Mouse (Mus musculus) lung, postnatal 0 days (tissue): ENCODE results near the gene Gm42715. TPM values are rescaled to one million over a fixed set of nuclear protein-coding genes. Genes with fewer than 3 reads are reported as not detected.

Experiments
- ATAC-seq: fragments of 200-750 bp; cut with Nextera tagmentation; 2 replicates; pipeline ENCODE4 v1.8.0; 2017; ENCODE audit warnings: moderate library complexity
- DNase-seq: peaks from one replicate; pipeline ENCODE4 v3.0.0-alpha.2; 2016; ENCODE audit warnings: low spot score
- H3K27ac ChIP-seq: fragments of 300-500 bp; sonication (generic); 2 replicates; pipeline ENCODE4 v1.5.1; 2014; ENCODE audit warnings: antibody characterized with exemption, mild to moderate bottlenecking, low read length, mixed read lengths
- H3K27me3 ChIP-seq: fragments of 300-500 bp; sonication (generic); replicated peaks from 2 replicates; pipeline ENCODE4 v1.6.1; 2014; ENCODE audit warnings: low read length, mixed read lengths; ENCODE audit not compliant: insufficient read depth
- H3K36me3 ChIP-seq: fragments of 300-500 bp; sonication (generic); 2 replicates; pipeline ENCODE4 v1.6.1; 2014; ENCODE audit warnings: low read length, mixed read lengths; ENCODE audit not compliant: insufficient read depth
- H3K4me1 ChIP-seq: fragments of 300-500 bp; sonication (generic); 2 replicates; pipeline ENCODE4 v1.6.1; 2014; ENCODE audit warnings: antibody characterized with exemption, low read depth, low read length, mixed read lengths; ENCODE audit not compliant: insufficient read depth
- H3K4me2 ChIP-seq: fragments of 300-500 bp; sonication (generic); replicated peaks from 2 replicates; pipeline ENCODE4 v1.6.1; 2014; ENCODE audit warnings: low read depth, mild to moderate bottlenecking, low read length, moderate library complexity, mixed read lengths
- H3K4me3 ChIP-seq: fragments of 300-500 bp; sonication (generic); 2 replicates; pipeline ENCODE4 v1.5.1; 2014; ENCODE audit warnings: low read depth, low read length
- H3K9ac ChIP-seq: fragments of 300-500 bp; sonication (generic); replicated peaks from 2 replicates; pipeline ENCODE4 v1.6.1; 2014; ENCODE audit warnings: low read depth, mild to moderate bottlenecking
- H3K9me3 ChIP-seq: fragments of 300-500 bp; sonication (generic); 2 replicates; pipeline ENCODE4 v1.6.1; 2016; ENCODE audit warnings: low read length, mixed read lengths
- CTCF ChIP-seq: IDR thresholded peaks from 2 replicates; pipeline ENCODE4 v1.5.1; 2016; ENCODE audit warnings: antibody characterized with exemption, mild to moderate bottlenecking
- EP300 ChIP-seq: IDR thresholded peaks from 2 replicates; pipeline ENCODE4 v1.6.1; 2016; ENCODE audit warnings: antibody characterized with exemption, mild to moderate bottlenecking, control low read depth
- WGBS: fragments of 180-500 bp; shearing (Covaris S2); extraction: QIAGEN DNeasy Blood & Tissue Kit; methylation state at CpG from one replicate; pipeline ENCODE4 v1.1.7; 2014; 5-methylcytosine and 5-hydroxymethylcytosine counted together
- polyA plus RNA-seq: library from polyadenylated mRNA; unstranded; fragments of >200 nt; fragmentation: Nextera tagmentation; extraction: Ambion mirVana; gene quantifications from 2 replicates; pipeline ENCODE4 v1.2.1, GENCODE M21; 2015

The Gm42715 gene
- 9.3 and 10.3 TPM in 2 replicates for polyA plus RNA-seq

- Histone ChIP-seq H3K36me3 (peaks cover 43% of the 10 kb centered on the region), H3K4me1 (no peaks in the 10 kb centered on the region), H3K27ac (no peak within 1 kb of the TSS), H3K4me3 (no peak within 1 kb of the TSS), H3K4me2 (no peak within 1 kb of the TSS), H3K9me3 (no peaks in the 10 kb centered on the region), H3K27me3 (no peaks in the 10 kb centered on the region), H3K9ac (no peak within 1 kb of the TSS)
- no peak for ATAC-seq
- 90% methylated on average over 3 of the region's 3 CpGs for WGBS
- DNase-seq: no peak
- TF ChIP-seq EP300 (no peak), CTCF (no peak)
Observed at GRCm38 (mm10) chr7:127519284-127519683, at the start of gene Gm42715. Gene Gm42715 (plus strand): TSS chr7:127519584.

GRCm38 (mm10) chr7:127470011-127470715, 49.2 kb upstream of the Gm42715 start:
- ATAC-seq (peak; percentile 16; the same call in 1 of the 2 replicates), DNase-seq (peak; percentile 53)
- WGBS: 5% methylated on average over 10 of the region's 10 CpGs
- Histone ChIP-seq H3K9ac (peak overlapping the region; percentile 83), H3K27me3 (no peaks in the 10 kb centered on the region), H3K36me3 (peaks cover 12% of the 10 kb centered on the region; the same call in 1 of the 2 replicates), H3K4me1 (no peaks in the 10 kb centered on the region), H3K4me3 (peak overlapping the region; percentile 70), H3K9me3 (no peaks in the 10 kb centered on the region), H3K4me2 (peak overlapping the region; percentile 89), H3K27ac (peak overlapping the region; percentile 96)
- TF ChIP-seq CTCF: no peak
- TF ChIP-seq EP300: no peak

- peak overlapping the region; percentile 83 for H3K9ac ChIP-seq
- H3K27me3 ChIP-seq: no peaks in the 10 kb centered on the region
- WGBS: under 1% methylated on average over 46 of the region's 46 CpGs
- DNase-seq (peak; percentile 99), ATAC-seq (peak; percentile 93)
- H3K4me2 ChIP-seq: peak overlapping the region; percentile 89
- H3K4me1 ChIP-seq: no peaks in the 10 kb centered on the region
- H3K9me3 ChIP-seq: no peaks in the 10 kb centered on the region
- peak overlapping the region; percentile 70 for H3K4me3 ChIP-seq
- peaks cover 20% of the 10 kb centered on the region; the same call in 1 of the 2 replicates for H3K36me3 ChIP-seq
- TF ChIP-seq EP300 (peak; percentile 65), CTCF (no peak; the same call in 1 of the 2 replicates)
- H3K27ac ChIP-seq: peak overlapping the region; percentile 96
Observed at GRCm38 (mm10) chr7:127470743-127471645, 48.4 kb upstream of the Gm42715 start.

GRCm38 (mm10) chr7:127471646-127472010, 47.8 kb upstream of the Gm42715 start:
- H3K4me1 ChIP-seq: no peaks in the 10 kb centered on the region
- peak overlapping the region; percentile 83 for H3K9ac ChIP-seq
- no peaks in the 10 kb centered on the region for H3K9me3 ChIP-seq
- DNase-seq (peak; percentile 52), ATAC-seq (peak; percentile 18)
- no peak for TF ChIP-seq EP300
- peak; percentile 29 for TF ChIP-seq CTCF
- H3K4me3 ChIP-seq: peak overlapping the region; percentile 70
- H3K27me3 ChIP-seq: no peaks in the 10 kb centered on the region
- peaks cover 24% of the 10 kb centered on the region; the same call in 1 of the 2 replicates for H3K36me3 ChIP-seq
- 4% methylated on average over 24 of the region's 25 CpGs for whole genome bisulfite sequencing
- H3K4me2 ChIP-seq: peak overlapping the region; percentile 89
- peak overlapping the region; percentile 96 for H3K27ac ChIP-seq

GRCm38 (mm10) chr7:127472060-127472459, 47.3 kb upstream of the Gm42715 start:
- ATAC-seq (no peak), DNase-seq (peak; percentile 44)
- peak overlapping the region; percentile 83 for H3K9ac ChIP-seq
- under 1% methylated on average over 7 of the region's 7 CpGs for WGBS
- H3K27ac ChIP-seq: peak overlapping the region; percentile 96
- TF ChIP-seq EP300: no peak
- no peak for TF ChIP-seq CTCF
- H3K4me1 ChIP-seq: peaks cover 4% of the 10 kb centered on the region; the same call in 1 of the 2 replicates
- H3K36me3 ChIP-seq: peaks cover 24% of the 10 kb centered on the region; the same call in 1 of the 2 replicates
- peak overlapping the region; percentile 70 for H3K4me3 ChIP-seq
- H3K9me3 ChIP-seq: no peaks in the 10 kb centered on the region
- no peaks in the 10 kb centered on the region for H3K27me3 ChIP-seq
- H3K4me2 ChIP-seq: peak overlapping the region; percentile 89

- no peaks in the 10 kb centered on the region for H3K9me3 ChIP-seq
- H3K4me1 ChIP-seq: peaks cover 7% of the 10 kb centered on the region; the same call in 1 of the 2 replicates
- no peak for TF ChIP-seq EP300
- peak; percentile 31 for TF ChIP-seq CTCF
- no peak overlapping the region for H3K27ac ChIP-seq
- WGBS: 84% methylated on average over 5 of the region's 5 CpGs
- H3K4me2 ChIP-seq: no peak overlapping the region
- ATAC-seq: no peak
- no peaks in the 10 kb centered on the region for H3K27me3 ChIP-seq
- H3K9ac ChIP-seq: no peak overlapping the region
- no peak for DNase-seq
- H3K36me3 ChIP-seq: peaks cover 24% of the 10 kb centered on the region; the same call in 1 of the 2 replicates
- H3K4me3 ChIP-seq: no peak overlapping the region
Observed at GRCm38 (mm10) chr7:127473705-127474104, 45.7 kb upstream of the Gm42715 start.
